Mouse (Mus musculus): Measurements from ENCODE around the gene Zan. TPM values are rescaled to one million over a fixed set of nuclear protein-coding genes. Genes with fewer than 3 reads are reported as not detected.

The Zan gene
- 0.20 TPM in 2 replicates for polyA plus RNA-seq (2012; rRNA removed)

DNA sequence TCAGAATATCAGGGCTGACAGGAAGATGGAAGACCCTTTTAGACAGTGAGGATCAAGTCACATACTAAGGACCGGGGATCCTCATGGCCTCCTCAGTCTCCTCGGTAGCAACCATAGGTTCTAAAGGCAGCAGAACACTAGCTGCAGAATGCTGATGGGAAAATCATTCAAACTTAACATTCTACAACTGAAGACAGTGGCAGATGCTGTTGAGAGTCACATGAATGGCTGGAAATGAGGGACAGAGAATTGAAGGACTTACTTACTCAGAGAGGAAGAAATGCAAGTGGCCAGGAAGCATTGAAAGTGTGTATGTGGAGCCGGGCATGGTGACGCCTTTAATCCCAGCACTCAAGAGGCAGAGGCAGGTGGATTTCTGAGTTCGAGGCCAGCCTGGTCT lies at the start of gene Zan:
TSS of gene Zan (minus strand) at position 101 of the 400 bp plus-strand sequence.
- DNase-seq (ENCODE audit: low read depth): no peak

DNA sequence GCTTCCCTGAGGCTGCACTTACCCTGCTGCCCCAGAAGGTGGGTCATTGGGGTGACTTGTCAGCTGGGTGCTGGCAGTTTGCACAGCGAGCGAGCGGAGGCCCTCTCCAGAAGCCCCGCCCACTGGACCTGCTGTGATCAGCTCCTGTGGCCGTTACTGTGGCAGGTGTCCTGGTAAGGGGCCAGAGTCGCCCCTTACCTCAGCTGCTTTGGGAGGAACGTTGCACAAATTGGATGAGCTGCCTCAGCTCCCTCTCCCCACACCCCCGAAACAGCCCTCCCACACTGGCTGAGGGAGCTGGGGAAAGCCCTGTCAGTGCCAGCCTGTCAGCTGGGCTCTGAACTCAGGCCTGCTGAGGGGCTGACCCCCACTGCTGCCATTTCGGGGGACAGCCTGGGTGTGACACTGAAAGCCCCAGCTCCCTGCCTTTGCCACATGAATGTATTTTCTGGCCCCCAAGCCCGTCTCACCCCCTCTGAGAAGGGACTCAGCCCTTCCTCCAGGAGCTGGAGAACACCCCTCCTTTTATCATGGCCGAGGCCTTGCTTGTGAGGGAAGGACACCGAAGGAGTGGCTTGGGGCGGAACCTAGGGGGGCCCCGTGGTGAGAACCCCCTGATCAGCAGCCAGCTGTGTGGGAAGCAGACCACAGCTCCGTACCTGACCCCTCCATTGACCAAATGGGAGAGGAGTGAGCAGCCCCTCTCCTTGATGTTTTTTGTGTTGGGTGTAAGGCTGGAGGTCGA lies 49.5 kb upstream of the Zan start:
- no peak for DNase-seq (ENCODE audit: low read depth)

DNA sequence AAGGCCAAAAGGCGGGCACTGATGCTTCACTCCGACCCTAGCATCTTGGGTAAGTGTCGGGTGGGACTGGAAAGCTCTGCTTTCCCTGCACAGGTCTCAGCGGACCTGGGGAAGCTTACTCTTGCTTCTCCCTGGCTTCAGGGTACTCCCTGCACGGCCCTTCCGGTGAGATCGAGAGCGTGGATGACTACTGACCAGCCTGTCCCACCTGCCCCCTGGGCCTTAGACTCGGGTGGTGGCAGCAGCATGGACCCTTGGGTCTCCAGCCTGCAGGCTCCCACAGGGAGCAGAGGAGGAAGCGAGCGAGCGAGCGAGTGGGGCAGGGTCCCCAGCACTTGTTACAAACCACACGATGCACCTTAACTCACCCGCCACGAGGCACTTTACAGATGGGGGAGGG lies 48.6 kb upstream of the Zan start:
- DNase-seq (ENCODE audit: low read depth): no peak

DNA sequence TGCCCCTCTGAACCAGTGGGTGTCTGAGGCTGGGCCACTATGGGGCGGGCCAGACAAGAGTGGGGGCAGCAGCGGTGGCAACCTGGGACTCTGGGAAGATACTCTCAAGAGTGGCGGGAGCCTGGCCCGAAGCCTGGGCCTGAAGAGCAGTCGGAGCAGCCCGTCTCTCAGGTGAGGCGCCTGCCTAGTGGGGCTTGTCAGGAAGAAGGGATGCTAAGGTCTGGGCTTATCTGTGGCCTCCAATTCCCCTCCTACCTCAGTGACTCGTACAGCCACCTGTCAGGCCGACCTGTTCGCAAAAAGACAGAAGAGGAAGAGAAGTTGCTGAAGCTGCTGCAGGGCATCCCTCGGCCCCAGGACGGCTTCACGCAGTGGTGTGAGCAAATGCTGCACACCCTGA lies 47.8 kb upstream of the Zan start:
- DNase-seq (ENCODE audit: low read depth): no peak

DNA sequence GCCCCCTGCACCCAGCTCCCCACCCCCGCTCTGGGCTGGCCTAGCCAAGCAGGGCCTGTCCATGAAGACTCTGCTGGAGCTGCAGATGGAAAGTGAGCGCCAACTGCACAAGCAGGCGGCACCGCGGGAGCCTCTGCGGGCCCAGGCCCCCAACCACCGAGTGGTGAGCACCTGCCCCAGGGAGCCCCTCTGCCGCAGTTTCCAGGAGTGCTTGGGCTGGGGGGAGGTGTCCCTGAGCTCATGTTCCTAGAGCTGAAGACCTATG lies 47.3 kb upstream of the Zan start:
- no peak for DNase-seq (ENCODE audit: low read depth)

DNA sequence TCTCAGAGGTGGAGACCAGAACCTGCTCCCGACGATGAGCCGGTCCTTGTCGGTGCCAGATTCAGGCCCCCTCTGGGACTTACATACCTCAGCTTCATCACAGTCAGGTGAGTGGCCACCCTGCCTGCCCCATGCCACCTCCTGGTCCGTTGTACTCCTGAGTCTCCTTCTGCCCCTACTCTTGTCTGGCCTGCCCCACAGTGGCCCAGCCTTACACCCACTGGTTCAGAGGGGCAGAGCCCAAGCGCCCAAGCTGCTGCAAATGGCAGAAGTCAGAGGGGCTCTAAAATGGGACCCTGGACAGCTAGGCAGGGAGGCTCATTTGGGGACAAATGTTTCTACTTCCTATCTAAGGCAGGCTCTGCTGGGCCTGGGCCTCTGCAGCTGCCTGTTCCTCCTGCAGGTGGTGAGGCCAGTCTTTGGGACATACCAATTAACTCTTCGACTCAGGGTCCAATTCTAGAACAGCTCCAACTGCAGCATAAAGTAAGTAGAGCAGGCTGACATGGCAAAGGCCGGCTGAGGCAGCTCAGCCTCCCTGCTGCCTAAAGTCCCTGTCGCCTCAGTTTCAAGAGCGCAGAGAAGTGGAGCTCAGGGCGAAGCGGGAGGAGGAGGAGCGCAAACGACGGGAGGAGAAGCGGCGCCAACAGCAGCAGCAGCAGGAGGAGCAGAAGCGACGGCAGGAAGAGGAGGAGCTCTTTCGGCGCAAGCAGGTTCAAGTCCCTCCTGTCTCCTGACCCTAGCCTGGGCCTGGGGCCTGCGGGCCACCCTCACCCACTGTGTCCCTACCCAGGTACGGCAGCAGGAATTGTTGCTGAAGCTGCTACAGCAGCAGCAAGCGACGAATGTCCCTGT lies 46.8 kb upstream of the Zan start:
- no peak for DNase-seq (ENCODE audit: low read depth)

DNA sequence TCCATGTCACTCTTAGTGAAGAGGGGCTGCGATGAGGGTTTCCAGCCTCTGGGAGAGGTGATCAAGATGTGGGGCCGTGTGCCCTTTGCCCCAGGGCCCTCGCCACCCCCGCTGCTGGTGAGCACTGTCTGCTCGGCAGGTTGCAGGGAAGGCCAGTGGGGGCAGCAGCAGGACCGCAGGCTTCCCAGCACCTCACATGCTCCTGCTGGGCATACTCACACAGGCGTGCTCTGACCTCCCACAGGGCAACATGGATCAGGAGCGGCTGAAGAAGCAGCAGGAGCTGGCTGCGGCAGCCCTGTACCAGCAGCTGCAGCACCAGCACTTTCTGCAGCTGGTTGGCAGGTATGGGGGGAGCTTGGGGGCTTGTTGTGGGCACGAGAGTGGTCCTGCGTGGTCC lies 45.8 kb upstream of the Zan start:
- DNase-seq (ENCODE audit: low read depth): no peak

DNA sequence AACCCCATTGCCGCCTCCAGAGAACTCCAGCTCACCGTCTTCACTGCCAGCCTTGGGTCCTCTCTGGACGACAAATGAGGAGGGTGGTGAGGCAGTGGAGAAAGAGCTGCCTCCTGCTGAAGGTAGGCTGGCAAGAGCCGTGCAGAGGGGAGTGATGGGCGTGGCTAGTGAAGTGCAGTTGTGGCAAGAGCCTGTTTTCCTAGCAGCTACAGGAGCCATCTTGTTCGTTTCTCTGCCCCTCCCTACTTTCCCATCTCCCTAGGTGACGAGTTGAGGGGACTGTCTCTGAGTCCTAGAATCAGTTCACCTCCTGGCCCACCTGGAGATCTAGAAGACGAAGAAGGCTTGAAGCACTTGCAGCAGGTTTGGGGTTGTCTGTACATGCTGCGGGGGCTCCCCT lies 45.0 kb upstream of the Zan start:
- DNase-seq (ENCODE audit: low read depth): no peak

DNA sequence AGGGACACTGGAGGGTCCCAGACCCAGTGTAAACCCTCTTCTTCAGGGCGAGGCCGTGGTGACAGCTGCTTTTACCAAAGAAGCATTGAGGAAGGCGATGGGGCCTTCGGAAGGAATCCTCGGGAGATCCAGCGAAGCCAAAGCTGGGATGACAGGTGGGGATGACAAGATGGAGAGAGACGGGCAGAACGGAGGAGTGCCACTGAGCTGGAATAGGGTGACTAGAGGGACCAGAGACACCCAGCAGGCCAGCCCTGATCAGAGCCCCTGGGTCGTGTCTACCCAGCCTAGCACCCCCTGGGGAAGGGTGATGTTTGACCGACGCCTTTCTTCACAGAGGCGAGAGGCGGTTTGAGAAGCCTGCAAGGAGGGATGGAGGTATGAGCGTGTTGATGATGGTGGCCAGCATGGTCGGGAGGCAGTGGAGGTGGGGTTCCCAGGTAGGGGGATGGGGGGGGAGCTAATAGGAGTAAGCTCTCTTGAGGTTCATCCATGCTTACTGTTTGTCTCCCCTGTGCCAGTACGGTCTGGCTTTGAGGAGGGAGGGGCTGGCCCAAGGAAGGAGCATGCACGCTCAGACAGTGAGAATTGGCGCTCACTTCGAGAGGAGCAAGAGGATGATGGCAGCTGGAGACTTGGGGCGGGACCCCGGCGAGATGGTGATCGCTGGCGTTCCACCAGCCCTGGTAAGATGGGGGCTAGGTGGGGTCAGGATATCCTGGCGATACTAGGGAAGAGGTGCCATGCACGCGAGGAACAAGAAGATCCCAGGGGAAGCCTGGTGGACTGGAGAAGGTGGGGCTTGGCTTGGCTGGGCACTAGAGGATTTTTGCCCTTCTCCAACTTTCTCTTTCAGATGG lies 43.1 kb upstream of the Zan start:
- DNase-seq (ENCODE audit: low read depth): no peak

DNA sequence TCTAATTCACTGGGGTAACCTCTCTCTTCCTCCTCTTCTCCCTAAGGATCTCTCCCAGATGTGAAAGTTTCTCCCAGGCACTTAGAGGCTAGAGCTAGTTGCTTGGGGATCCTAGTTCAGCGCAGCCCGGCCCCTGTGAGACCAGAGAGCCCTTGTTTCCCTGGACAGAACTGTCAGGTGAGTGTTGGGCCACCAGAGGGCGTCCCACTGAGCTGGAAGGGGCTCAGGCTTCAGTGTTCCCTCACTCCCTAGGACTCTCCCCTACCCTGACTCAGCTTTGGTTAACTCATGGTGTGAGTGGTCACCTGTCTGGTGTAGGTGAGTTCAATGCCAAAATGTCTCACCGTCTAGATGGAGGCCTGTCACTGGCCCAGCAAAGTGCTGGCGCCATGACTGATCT lies 41.6 kb upstream of the Zan start, which contains the start of gene Gigyf1:
TSS of gene Gigyf1 (plus strand) at position 113 of the 400 bp plus-strand sequence.
- DNase-seq (ENCODE audit: low read depth): no peak

DNA sequence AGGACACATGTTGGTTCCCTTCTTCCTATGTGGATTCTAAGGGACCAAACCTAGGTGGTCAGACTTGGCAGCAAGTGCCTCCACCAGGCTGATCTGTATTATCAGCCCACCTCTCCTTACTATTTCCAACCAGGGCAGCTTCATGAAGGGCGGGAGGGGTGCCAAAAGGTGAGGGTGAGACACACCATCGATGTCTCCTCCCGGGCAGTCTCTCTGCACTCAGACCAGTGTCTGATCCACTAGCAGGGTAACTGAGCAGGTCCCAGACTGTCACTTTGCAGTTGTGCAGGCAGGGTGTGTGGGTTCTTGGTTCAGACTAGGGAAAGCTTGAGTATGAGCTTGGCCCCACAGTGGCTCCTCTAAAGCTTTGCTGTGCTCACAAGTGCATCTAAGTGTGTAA lies 37.9 kb upstream of the Zan start:
- DNase-seq (ENCODE audit: low read depth): no peak

DNA sequence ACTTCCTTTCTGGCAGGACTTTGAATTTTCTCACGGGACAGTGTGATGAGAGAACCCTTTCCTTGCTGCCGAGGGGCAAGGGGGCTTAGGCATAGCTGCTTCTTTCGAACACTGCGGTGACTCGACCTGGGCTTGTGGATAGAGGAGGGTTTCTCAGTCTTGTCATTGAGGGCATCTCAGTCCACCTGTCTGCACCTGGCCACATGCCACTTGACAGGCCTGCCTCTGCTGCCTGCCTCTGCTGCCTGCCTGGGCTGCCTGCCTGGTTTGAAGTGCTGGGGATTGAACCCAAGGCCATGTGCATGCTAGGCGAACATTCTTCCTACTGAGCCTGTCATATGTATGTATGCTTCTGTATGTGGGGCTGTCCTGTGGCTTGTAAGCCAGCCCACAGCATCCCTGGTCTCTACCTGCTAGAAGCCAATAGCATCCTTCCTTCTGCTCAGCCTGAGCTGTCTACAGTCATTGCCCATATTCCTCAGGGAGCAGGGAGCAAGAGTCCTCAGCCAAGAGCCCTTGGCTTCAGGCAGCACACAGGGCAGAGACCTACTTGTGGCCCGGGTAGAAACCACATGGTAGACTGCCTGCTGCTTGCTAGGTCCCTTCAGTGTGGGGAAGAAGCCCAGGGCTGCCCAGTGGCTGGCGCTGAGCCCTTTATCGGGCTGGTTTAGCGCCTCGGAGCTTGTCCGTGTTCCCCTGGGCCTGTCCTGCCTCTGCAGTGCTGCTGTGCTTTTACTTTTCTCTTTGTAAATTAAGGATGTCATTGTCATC lies 37.3 kb upstream of the Zan start:
- no peak for DNase-seq (ENCODE audit: low read depth)

DNA sequence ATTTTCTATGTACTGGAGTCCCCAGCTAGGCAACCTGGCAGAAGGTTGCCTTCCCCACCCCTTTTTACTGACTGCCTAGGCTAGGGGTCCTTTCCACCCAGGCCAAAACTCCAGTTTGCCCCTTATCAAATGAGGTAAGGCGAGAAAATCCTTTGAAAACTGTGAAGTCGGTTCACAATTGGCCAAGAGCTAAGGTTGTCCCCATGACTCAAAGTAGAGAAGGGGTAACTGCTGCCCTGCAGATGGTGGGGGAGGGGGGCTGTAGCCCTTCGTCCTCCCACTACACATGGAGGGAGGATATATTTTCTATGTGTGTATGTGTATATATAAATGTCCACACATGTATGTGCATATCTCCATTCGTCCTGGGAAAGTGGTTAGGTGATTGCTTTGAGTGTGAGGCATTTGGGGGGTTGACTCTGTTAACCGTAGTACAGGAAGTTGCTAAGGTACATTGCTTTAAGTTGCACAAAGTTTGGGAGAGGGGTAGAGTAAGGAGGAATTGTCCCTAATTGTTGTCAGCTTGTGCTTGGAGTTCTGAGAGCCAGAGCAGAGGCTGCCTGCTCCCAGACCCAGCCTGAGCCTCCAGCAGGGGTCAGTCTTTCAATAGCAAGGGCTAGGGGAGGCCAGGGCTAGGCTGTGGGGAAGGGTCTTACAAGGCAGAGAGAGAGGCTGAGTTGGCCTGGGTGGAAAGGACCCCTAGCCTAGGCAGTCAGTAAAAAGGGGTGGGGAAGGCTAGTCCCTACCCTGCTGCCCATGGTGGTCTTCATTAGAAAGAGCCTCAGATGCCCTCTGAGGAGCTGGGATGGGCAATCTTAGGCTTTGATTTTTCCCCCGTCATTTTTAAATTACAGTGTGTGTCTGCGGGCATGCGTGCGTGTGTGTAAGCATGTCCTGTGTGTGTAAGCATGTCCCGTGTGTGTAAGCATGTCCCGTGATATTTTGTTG lies 36.3 kb upstream of the Zan start:
- no peak for DNase-seq (ENCODE audit: low read depth)

DNA sequence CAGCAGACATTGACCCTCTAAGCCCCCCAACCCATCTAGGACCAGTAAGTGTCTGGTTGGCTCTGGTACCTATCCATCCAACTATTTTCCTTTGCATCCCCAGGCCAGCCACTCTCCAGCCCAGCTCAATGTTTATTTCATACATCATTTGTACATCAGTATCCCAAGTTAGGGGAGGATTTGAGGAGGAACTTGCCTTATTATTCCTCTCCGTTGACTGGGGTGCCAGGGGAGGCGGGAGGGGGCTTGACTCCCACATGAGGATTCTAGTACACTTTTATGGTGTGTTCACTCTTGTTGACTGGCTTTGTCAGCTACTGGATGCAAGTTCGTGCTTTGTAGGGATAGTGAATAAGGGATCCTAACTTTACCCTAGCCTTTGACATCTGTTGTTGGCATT lies 34.8 kb upstream of the Zan start:
- DNase-seq (ENCODE audit: low read depth): no peak

DNA sequence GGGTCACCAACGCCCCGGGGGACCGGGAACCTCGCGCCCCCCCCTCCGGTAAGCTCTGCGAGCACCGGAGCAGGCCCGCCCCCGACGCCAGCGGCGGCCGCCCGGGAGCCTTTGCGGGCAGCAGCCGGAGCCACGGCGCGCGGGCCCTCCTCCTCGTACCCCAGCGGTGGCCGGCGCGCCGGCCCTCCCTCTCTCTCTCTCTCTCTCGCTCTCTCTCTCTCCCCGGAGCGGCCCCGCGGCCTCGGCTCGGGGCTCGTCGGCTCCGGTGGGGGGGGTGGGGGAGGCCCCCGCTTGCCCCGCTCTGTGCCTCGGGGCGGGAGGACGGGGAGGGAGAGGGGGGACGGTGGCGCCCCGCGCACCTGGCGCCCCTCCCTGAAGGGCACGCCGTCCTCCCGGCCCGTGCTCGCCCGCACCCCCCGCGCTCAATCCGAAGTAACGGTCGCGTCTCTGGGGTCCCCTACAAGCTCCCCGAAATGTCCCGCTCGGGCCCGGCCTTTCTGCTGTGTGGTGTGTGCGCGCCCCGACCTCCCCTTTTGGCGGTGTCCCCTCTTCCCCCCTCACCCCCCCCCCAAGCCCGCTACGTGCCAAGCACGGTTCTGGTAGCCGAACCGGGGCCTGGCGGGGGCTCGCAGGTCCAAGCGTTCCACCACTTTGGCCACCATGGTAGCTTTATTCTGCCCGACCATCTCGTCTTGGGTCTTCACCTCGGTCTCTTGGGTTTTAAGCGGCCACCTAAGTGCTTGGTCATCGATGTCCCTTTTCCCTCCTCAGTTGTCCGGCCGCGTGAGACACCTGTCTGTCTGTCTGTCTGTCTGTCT lies 33.9 kb upstream of the Zan start:
- DNase-seq (ENCODE audit: low read depth): no peak

DNA sequence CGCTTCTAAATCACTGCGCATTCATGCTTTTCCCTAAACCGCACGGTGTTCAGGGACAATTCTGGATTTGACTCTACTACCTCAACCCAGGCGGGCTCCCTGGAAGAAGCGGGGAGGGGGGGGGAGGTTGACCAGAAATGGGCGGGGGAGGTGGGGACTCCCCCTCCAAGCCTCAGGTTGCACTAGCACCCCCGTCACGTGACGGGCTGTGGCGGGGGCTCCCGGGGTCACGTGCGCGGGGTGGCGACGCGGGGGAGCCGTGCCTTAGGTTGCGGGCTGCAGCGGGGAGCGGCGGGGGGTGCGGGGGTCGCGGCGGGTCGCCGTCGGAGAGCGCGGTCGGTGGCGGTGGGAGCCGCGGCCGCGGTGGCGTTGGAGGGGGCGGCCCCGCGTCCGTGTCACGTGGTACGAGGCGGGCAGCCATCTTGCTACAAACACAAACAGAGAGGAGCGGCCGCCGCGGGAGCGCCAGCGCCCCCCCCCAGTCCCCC lies 33.2 kb upstream of the Zan start:
- no peak for DNase-seq (ENCODE audit: low read depth)

DNA sequence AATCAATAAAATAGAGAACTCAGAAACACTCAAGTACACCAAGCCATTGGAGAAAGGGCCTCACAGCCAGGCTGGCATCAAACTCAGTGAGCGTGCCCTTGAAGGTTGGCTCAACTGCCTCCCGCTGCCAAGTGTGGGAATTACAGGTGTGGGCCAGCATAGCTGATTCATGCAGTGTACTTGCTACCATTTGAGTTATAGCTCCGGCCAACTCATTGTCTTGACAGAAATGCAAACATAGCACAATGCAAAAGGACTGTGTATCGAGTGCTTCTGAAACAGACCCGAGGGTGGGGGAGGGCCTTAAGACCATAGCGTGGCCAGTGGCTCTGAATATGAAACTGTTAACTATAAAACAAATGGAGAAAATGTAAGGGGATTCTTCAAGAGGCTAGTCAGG lies 27.2 kb upstream of the Zan start:
- DNase-seq (ENCODE audit: low read depth): no peak

DNA sequence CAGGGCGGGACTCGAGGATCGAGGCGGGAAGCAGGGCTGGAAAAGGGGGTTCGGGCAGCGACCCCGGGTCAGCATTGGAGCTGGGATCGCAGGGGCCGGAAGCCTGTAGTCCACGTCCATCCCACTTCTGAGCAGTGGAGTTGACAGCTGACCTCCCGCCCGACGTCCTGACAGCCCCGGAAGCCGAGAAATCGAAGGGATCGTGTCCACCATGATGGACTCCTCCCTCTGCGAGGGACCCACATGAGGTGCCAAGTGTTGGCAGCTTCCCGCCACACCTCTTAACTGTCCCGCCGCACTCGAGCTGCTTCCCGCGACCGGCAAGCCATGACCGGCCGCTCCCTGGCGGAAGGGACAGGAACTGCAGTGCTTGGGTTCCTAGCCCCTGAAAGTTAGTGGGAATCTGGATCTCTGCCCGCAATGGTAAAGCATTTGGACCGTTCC lies 25.8 kb upstream of the Zan start:
- peak; percentile 34 for DNase-seq (ENCODE audit: low read depth)

Measured in gonadal fat pad, adult 2 months (tissue).